Comparison of ENCODE assay signal across 10 mouse cellular contexts in the genomic region with DNA sequence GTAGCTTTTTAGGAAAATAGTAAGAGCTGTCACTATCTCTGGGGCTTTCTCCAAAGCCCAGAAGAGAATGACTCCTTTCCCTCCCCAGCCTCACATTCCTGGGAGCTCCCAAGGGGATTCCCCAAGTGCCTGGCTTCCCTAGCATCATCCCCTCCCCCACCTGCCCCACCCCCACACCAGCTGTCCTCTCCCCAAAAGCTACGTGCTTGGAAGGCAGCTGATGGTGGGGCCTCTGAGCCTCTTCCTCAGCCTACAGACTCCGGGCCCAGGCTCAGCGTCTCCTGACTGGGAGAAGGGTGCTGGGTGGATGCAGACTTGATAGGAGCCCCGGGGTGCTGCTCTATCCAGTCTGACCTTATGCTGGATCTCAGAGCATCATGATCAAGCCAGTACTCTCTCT. TPM values are rescaled to one million over a fixed set of nuclear protein-coding genes. Genes with fewer than 3 reads are reported as not detected.
DNase-seq lines count a peak whose midpoint lies in the region; ATAC-seq and TF ChIP-seq lines count a peak whose summit lies in the region.
"Had no signal": no experiment of that assay in that cellular context is flagged by ENCODE, and none has a peak within 500 bp of the region (broad histone marks: within the 10 kb centered on the region; RNA-seq: fewer than 3 reads in every experiment).

No protein-coding gene starts in this region.

- in situ Hi-C loops in ES-E14 (cut with MboI; ENCODE audit: low sequenced_read_pairs in 2 of 2, unreplicated experiment in 2 of 2), result no loop called here

- WGBS in intestine, embryonic 14.5 days, result 15% methylated on average over 4 of the region's 4 CpGs
- 36% methylated on average over 4 of the region's 4 CpGs for WGBS in intestine, postnatal 0 days
- WGBS in midbrain, postnatal 0 days, result 23% methylated on average over 3 of the region's 4 CpGs

- DNase-seq in intestine, embryonic 14.5 days (ENCODE audit: low spot score), result peak; percentile 63
- DNase-seq in ES-E14 (ENCODE audit: low read depth, low spot score), result no peak
- DNase-seq in midbrain, postnatal 0 days (ENCODE audit: low spot score), result peak; percentile 25
- DNase-seq in left cerebral cortex, adult 8-10 months (ENCODE audit: low spot score in 2 of 2), result no peak
- no peak for DNase-seq in urinary bladder, postnatal 4 days (ENCODE audit: low spot score in 2 of 2)
- DNase-seq in layer of hippocampus, adult 9-11 months, result no peak

- H3K27ac ChIP-seq in intestine, embryonic 14.5 days (ENCODE audit: low read depth), result peak overlapping the region; percentile 62; the same call in 1 of the 2 replicates
- no peak overlapping the region for H3K27ac ChIP-seq in intestine, postnatal 0 days (ENCODE audit: low read depth, low read length)
- H3K27ac ChIP-seq in ES-E14 (ENCODE audit: insufficient read depth, low read depth, low read length, poor library complexity, severe bottlenecking), result no peak overlapping the region
- H3K27ac ChIP-seq in embryonic fibroblast, embryonic 13.5 days (ENCODE audit: insufficient read depth, low read length), result peak overlapping the region; percentile 75
- H3K27ac ChIP-seq in midbrain, postnatal 0 days (ENCODE audit: low read depth, low read length), result no peak overlapping the region
- H3K27ac ChIP-seq: lung, embryonic 15.5 days had no signal

- TF ChIP-seq POLR2A in embryonic fibroblast, embryonic 13.5 days (IDR thresholded peaks at IDR 0.05; ENCODE audit: low read depth, low read length), result no peak

- no peak overlapping the region for H3K9ac ChIP-seq in intestine, embryonic 14.5 days (ENCODE audit: low read length)
- no peak overlapping the region for H3K9ac ChIP-seq in intestine, postnatal 0 days (ENCODE audit: low read depth, low read length)
- H3K9ac ChIP-seq in ES-E14 (ENCODE audit: insufficient read depth, low read depth, low read length, poor library complexity, severe bottlenecking), result no peak overlapping the region
- no peak overlapping the region for H3K9ac ChIP-seq in midbrain, postnatal 0 days (replicated peaks; ENCODE audit: low read length, poor library complexity, severe bottlenecking)
- H3K9ac ChIP-seq: lung, embryonic 15.5 days had no signal

- no peak for TF ChIP-seq CTCF in intestine, postnatal 0 days (IDR thresholded peaks at IDR 0.05; ENCODE audit: low read depth)
- no peak for TF ChIP-seq CTCF in embryonic fibroblast, embryonic 13.5 days (IDR thresholded peaks at IDR 0.05; ENCODE audit: borderline replicate concordance, insufficient read depth, low read length)
- TF ChIP-seq CTCF in midbrain, postnatal 0 days (IDR thresholded peaks at IDR 0.05), result no peak

- peaks cover 37% of the 10 kb centered on the region for H3K4me1 ChIP-seq in intestine, embryonic 14.5 days (replicated peaks; ENCODE audit: control insufficient read depth, insufficient read depth, low read length)
- peaks cover 19% of the 10 kb centered on the region; the same call in 1 of the 2 replicates for H3K4me1 ChIP-seq in intestine, postnatal 0 days (replicated peaks; ENCODE audit: control insufficient read depth, insufficient read depth, low read length)
- peaks cover 12 to 63% of the 10 kb centered on the region in 2 experiments for H3K4me1 ChIP-seq in ES-E14 (ENCODE audit: control insufficient read depth in 2 of 2, insufficient read depth in 2 of 2, low read length in 2 of 2, poor library complexity in 1 of 2)
- peaks cover 43% of the 10 kb centered on the region for H3K4me1 ChIP-seq in embryonic fibroblast, embryonic 13.5 days (ENCODE audit: control insufficient read depth, insufficient read depth, low read length)
- H3K4me1 ChIP-seq in midbrain, postnatal 0 days (ENCODE audit: insufficient read depth, low read length), result no peaks in the 10 kb centered on the region

- H3K27me3 ChIP-seq in intestine, embryonic 14.5 days (replicated peaks; ENCODE audit: control insufficient read depth, insufficient read depth, low read length), result no peaks in the 10 kb centered on the region
- H3K27me3 ChIP-seq in intestine, postnatal 0 days (replicated peaks; ENCODE audit: control insufficient read depth, insufficient read depth, low read length), result no peaks in the 10 kb centered on the region
- no peaks in the 10 kb centered on the region for H3K27me3 ChIP-seq in midbrain, postnatal 0 days (ENCODE audit: insufficient read depth, low read length)
- H3K27me3 ChIP-seq: lung, embryonic 15.5 days had no signal

- no peaks in the 10 kb centered on the region for H3K9me3 ChIP-seq in intestine, embryonic 14.5 days (ENCODE audit: control insufficient read depth, low read length)
- no peaks in the 10 kb centered on the region for H3K9me3 ChIP-seq in intestine, postnatal 0 days (ENCODE audit: control insufficient read depth)
- no peaks in the 10 kb centered on the region for H3K9me3 ChIP-seq in ES-E14 (ENCODE audit: control insufficient read depth, insufficient read depth, low read depth, low read length)
- no peaks in the 10 kb centered on the region for H3K9me3 ChIP-seq in midbrain, postnatal 0 days (ENCODE audit: low read length)
- H3K9me3 ChIP-seq: lung, embryonic 15.5 days had no signal

- H3K36me3 ChIP-seq in intestine, embryonic 14.5 days (ENCODE audit: control insufficient read depth, insufficient read depth, low read length), result no peaks in the 10 kb centered on the region; the same call in 1 of the 2 replicates
- no peaks in the 10 kb centered on the region; the same call in 1 of the 2 replicates for H3K36me3 ChIP-seq in intestine, postnatal 0 days (ENCODE audit: control insufficient read depth, insufficient read depth)
- peaks cover 3% of the 10 kb centered on the region; the same call in 1 of the 2 replicates for H3K36me3 ChIP-seq in ES-E14 (ENCODE audit: control insufficient read depth, insufficient read depth, low read length, poor library complexity, severe bottlenecking)
- no peaks in the 10 kb centered on the region for H3K36me3 ChIP-seq in midbrain, postnatal 0 days (ENCODE audit: insufficient read depth, low read length)
- H3K36me3 ChIP-seq: lung, embryonic 15.5 days had no signal

- no peak for ATAC-seq in intestine, embryonic 14.5 days (replicated peaks; ENCODE audit: low FRiP score, low TSS enrichment, low read depth)
- no peak for ATAC-seq in intestine, postnatal 0 days
- no peak for ATAC-seq in midbrain, postnatal 0 days (ENCODE audit: low FRiP score)

- peak overlapping the region; percentile 22 for H3K4me2 ChIP-seq in intestine, embryonic 14.5 days (ENCODE audit: low read length)
- H3K4me2 ChIP-seq in intestine, postnatal 0 days (replicated peaks; ENCODE audit: low read depth), result no peak overlapping the region
- H3K4me2 ChIP-seq in midbrain, postnatal 0 days (ENCODE audit: low read depth, low read length, poor library complexity, severe bottlenecking), result no peak overlapping the region
- H3K4me2 ChIP-seq: lung, embryonic 15.5 days had no signal

- no peak overlapping the region for H3K4me3 ChIP-seq in intestine, embryonic 14.5 days (ENCODE audit: low read depth, low read length)
- H3K4me3 ChIP-seq in intestine, postnatal 0 days (ENCODE audit: low read depth, low read length), result no peak overlapping the region
- no peak overlapping the region for H3K4me3 ChIP-seq in ES-E14 (ENCODE audit: insufficient read depth in 1 of 2, low read depth in 1 of 2, low read length in 2 of 2, poor library complexity in 1 of 2, severe bottlenecking in 1 of 2)
- H3K4me3 ChIP-seq in embryonic fibroblast, embryonic 13.5 days (ENCODE audit: insufficient read depth, low read length), result no peak overlapping the region
- H3K4me3 ChIP-seq in midbrain, postnatal 0 days (ENCODE audit: low read depth, low read length), result no peak overlapping the region
- H3K4me3 ChIP-seq: lung, embryonic 15.5 days had no signal

TF ChIP-seq in ES-E14, 5 proteins besides CTCF, POLR2A, EP300 and RAD21:
- TF ChIP-seq CHD2 (IDR thresholded peaks at IDR 0.05; ENCODE audit: low read depth, low read length) (peak; percentile 38; the same call in 1 of the 2 replicates), MAFK (IDR thresholded peaks at IDR 0.05; ENCODE audit: insufficient read depth, low read depth, low read length) (no peak)

RNA-seq across cellular contexts. Expression of a gene that starts 12.2 kb away (rescaled TPM):
- polyA plus RNA-seq in intestine, embryonic 14.5 days (2014; fragmentation: Nextera tagmentation; extraction: Ambion mirVana), result 102 and 126 TPM in 2 replicates
- 25.2 and 26.8 TPM in 2 replicates for polyA plus RNA-seq in intestine, postnatal 0 days (2015; fragmentation: Nextera tagmentation; extraction: Ambion mirVana)
- total RNA-seq in ES-E14 (2012; rRNA removed), result 52.3 and 93.2 TPM in 2 replicates
- 177 and 225 TPM in 2 replicates for polyA plus RNA-seq in embryonic fibroblast, embryonic 13.5 days (2011; ENCODE audit: insufficient read length, low read depth, missing spikeins)
- total RNA-seq in midbrain, postnatal 0 days (2014; rRNA removed), result 18.2 and 20.7 TPM in 2 replicates
- polyA plus RNA-seq in midbrain, postnatal 0 days (2015; fragmentation: Nextera tagmentation; extraction: Ambion mirVana), result 16.3 and 16.5 TPM in 2 replicates
- 1 to 10 TPM; 3.0 to 4.9 (median 3.3) TPM for total RNA-seq in left cerebral cortex, adult 8-10 months (2022)

RNA-seq across cellular contexts. Expression of a gene that starts 13.9 kb away (rescaled TPM):
- polyA plus RNA-seq in intestine, embryonic 14.5 days (2014; fragmentation: Nextera tagmentation; extraction: Ambion mirVana), result 0.15 TPM in 1 of 2 replicates, not detected in the other
- polyA plus RNA-seq in intestine, postnatal 0 days (2015; fragmentation: Nextera tagmentation; extraction: Ambion mirVana), result not detected in 2 replicates
- 0.80 and 1.1 TPM in 2 replicates for total RNA-seq in ES-E14 (2012; rRNA removed)
- polyA plus RNA-seq in embryonic fibroblast, embryonic 13.5 days (2011; ENCODE audit: insufficient read length, low read depth, missing spikeins), result 0.25 and 0.26 TPM in 2 replicates
- 0.33 and 0.49 TPM in 2 replicates for total RNA-seq in midbrain, postnatal 0 days (2014; rRNA removed)
- polyA plus RNA-seq in midbrain, postnatal 0 days (2015; fragmentation: Nextera tagmentation; extraction: Ambion mirVana), result not detected in 2 replicates
- total RNA-seq in left cerebral cortex, adult 8-10 months (2022), result not detected
- total RNA-seq: common myeloid progenitor, adult 5-6 weeks had no signal
- polyA plus RNA-seq: lung, embryonic 15.5 days had no signal

RNA-seq across cellular contexts. Expression of a gene that starts 34.9 kb away (rescaled TPM):
- polyA plus RNA-seq in intestine, embryonic 14.5 days (2014; fragmentation: Nextera tagmentation; extraction: Ambion mirVana), result 233 and 240 TPM in 2 replicates
- polyA plus RNA-seq in intestine, postnatal 0 days (2015; fragmentation: Nextera tagmentation; extraction: Ambion mirVana), result 343 and 352 TPM in 2 replicates
- 261 and 373 TPM in 2 replicates for total RNA-seq in ES-E14 (2012; rRNA removed)
- polyA plus RNA-seq in embryonic fibroblast, embryonic 13.5 days (2011; ENCODE audit: insufficient read length, low read depth, missing spikeins), result 248 and 249 TPM in 2 replicates
- 539 and 562 TPM in 2 replicates for total RNA-seq in midbrain, postnatal 0 days (2014; rRNA removed)
- 380 and 390 TPM in 2 replicates for polyA plus RNA-seq in midbrain, postnatal 0 days (2015; fragmentation: Nextera tagmentation; extraction: Ambion mirVana)
- total RNA-seq in left cerebral cortex, adult 8-10 months (2022), result 100 to 1,000 TPM; 270 to 279 (median 276) TPM

Comparison
In these comparisons a context has a peak if more than half of its experiments do, and no peak if none do; other contexts are left out.
1. H3K27ac ChIP-seq: peak in intestine, embryonic 14.5 days (single experiment) and embryonic fibroblast, embryonic 13.5 days (single experiment); none in intestine, postnatal 0 days (single experiment), ES-E14 (single experiment) and midbrain, postnatal 0 days (single experiment).
2. DNase-seq: peak in intestine, embryonic 14.5 days (single experiment) and midbrain, postnatal 0 days (single experiment); none in ES-E14 (single experiment), left cerebral cortex, adult 8-10 months (0 of 2), urinary bladder, postnatal 4 days (0 of 2) and layer of hippocampus, adult 9-11 months (single experiment).